Mouse (Mus musculus) adrenal gland, postnatal 36 days (tissue): Measurements from ENCODE around the gene Chmp1a. TPM values are rescaled to one million over a fixed set of nuclear protein-coding genes. Genes with fewer than 3 reads are reported as not detected.

Source experiments
- DNase-seq, 2 experiments: peaks; one replicate each; pipeline ENCODE4 v3.0.0; 2021; ENCODE audit warnings: mixed read lengths in 1 of 2
- total RNA-seq, 2 experiments: library from RNA; stranded (reverse); gene quantifications; 2 replicates each; pipeline ENCODE4 v1.2.3; 2021

Chmp1a gene
- total RNA-seq, 2 experiments from 2014 or later = 77.5 to 108 TPM

- no peak for DNase-seq
Measured at GRCm38 (mm10) chr8:123156070-123156773, 56.3 kb downstream of the Chmp1a start.

GRCm38 (mm10) chr8:123155177-123155576 lies 57.4 kb downstream of the Chmp1a start:
- DNase-seq = no peak

Other genes with a start within 250 kb of the Chmp1a start
- 10 to 100 TPM; 80.6 to 81.1 TPM for gene Ankrd11, start 170.5 kb downstream of the Chmp1a start, total RNA-seq
- 10 to 100 TPM; 82.4 to 92.7 TPM for gene Spg7, start 149.8 kb downstream of the Chmp1a start, total RNA-seq
- 100 to 1,000 TPM; 706 to 750 TPM for gene Rpl13, start 110.4 kb downstream of the Chmp1a start, total RNA-seq
- gene Cpne7, start 95.4 kb downstream of the Chmp1a start, total RNA-seq = 1 to 10 TPM; 3.6 to 5.0 TPM
- 1 to 10 TPM; 5.6 to 5.8 TPM for gene Sult5a1, start 54.4 kb downstream of the Chmp1a start, total RNA-seq
- gene Dpep1, start 26.5 kb downstream of the Chmp1a start, total RNA-seq = 10 to 100 TPM; 39.9 to 47.2 TPM
- gene Spata33, start 69 bp upstream of the Chmp1a start, total RNA-seq = 1 to 10 TPM; 2.9 to 3.7 TPM
- gene Cdk10, start 12.1 kb upstream of the Chmp1a start, total RNA-seq = 10 to 100 TPM; 49.0 to 58.6 TPM
- gene Spata2l, start 23.5 kb upstream of the Chmp1a start, total RNA-seq = 10 to 100 TPM; 16.8 to 21.4 TPM
- gene Zfp276, start 41.4 kb upstream of the Chmp1a start, total RNA-seq = 10 to 100 TPM; 19.4 to 27.9 TPM
- gene Vps9d1, start 41.6 kb upstream of the Chmp1a start, total RNA-seq = 10 to 100 TPM; 21.1 to 28.1 TPM
- gene Fanca, start 105.8 kb upstream of the Chmp1a start, total RNA-seq = 10 to 100 TPM in 1 of 2 experiments, 1 to 10 TPM in 1; 1.9 to 10.5 TPM
- gene Spire2, start 120.0 kb upstream of the Chmp1a start, total RNA-seq = 1 to 10 TPM; 1.1 to 1.4 TPM
- gene Tcf25, start 161.0 kb upstream of the Chmp1a start, total RNA-seq = 100 to 1,000 TPM; 213 to 255 TPM
- gene Mc1r, start 194.3 kb upstream of the Chmp1a start, total RNA-seq = not detected
- 1 to 10 TPM; 4.5 to 4.7 TPM for gene Tubb3, start 198.7 kb upstream of the Chmp1a start, total RNA-seq
- gene Def8, start 210.8 kb upstream of the Chmp1a start, total RNA-seq = 10 to 100 TPM; 21.7 to 32.6 TPM